10 mouse cellular contexts compared by ENCODE assay signal in genomic region chr1:158214743-158215142, GRCm38 (mm10).
DNase-seq lines count a peak whose midpoint lies in the region; ATAC-seq and TF ChIP-seq lines count a peak whose summit lies in the region.
"Had no signal": no experiment of that assay in that cellular context is flagged by ENCODE, and none has a peak within 500 bp of the region (broad histone marks: within the 10 kb centered on the region; RNA-seq: fewer than 3 reads in every experiment).

No protein-coding gene starts in this region.

- H3K27ac ChIP-seq in lung, postnatal 0 days (ENCODE audit: low read length), result no peak overlapping the region
- H3K27ac ChIP-seq in cerebellum, adult 2 months (ENCODE audit: insufficient read depth, low read length), result no peak overlapping the region
- no peak overlapping the region for H3K27ac ChIP-seq in stomach, postnatal 0 days (replicated peaks)
- H3K27ac ChIP-seq: lung, embryonic 15.5 days had no signal

- no peaks in the 10 kb centered on the region for H3K4me1 ChIP-seq in lung, postnatal 0 days (ENCODE audit: insufficient read depth, low read depth, low read length)
- H3K4me1 ChIP-seq in cerebellum, adult 2 months (ENCODE audit: control insufficient read depth, insufficient read depth, low read length), result no peaks in the 10 kb centered on the region
- no peaks in the 10 kb centered on the region for H3K4me1 ChIP-seq in stomach, postnatal 0 days (replicated peaks; ENCODE audit: control insufficient read depth, insufficient read depth)
- H3K4me1 ChIP-seq: lung, embryonic 15.5 days had no signal

- no peak overlapping the region for H3K4me2 ChIP-seq in lung, postnatal 0 days (replicated peaks; ENCODE audit: low read depth, low read length)
- H3K4me2 ChIP-seq in stomach, postnatal 0 days (replicated peaks; ENCODE audit: low read depth), result no peak overlapping the region
- H3K4me2 ChIP-seq: lung, embryonic 15.5 days had no signal

- no peak for TF ChIP-seq EP300 in lung, postnatal 0 days (IDR thresholded peaks at IDR 0.05)
- TF ChIP-seq EP300 in stomach, postnatal 0 days (optimal IDR thresholded peaks at IDR 0.05), result no peak

- H3K27me3 ChIP-seq in lung, postnatal 0 days (replicated peaks; ENCODE audit: insufficient read depth, low read length), result no peaks in the 10 kb centered on the region
- no peaks in the 10 kb centered on the region for H3K27me3 ChIP-seq in cerebellum, adult 2 months (ENCODE audit: control insufficient read depth, insufficient read depth, low read length)
- no peaks in the 10 kb centered on the region for H3K27me3 ChIP-seq in stomach, postnatal 0 days (ENCODE audit: control insufficient read depth, insufficient read depth, low read length)
- H3K27me3 ChIP-seq: lung, embryonic 15.5 days had no signal

- H3K9me3 ChIP-seq in lung, postnatal 0 days (ENCODE audit: low read length), result no peaks in the 10 kb centered on the region
- H3K9me3 ChIP-seq in stomach, postnatal 0 days (ENCODE audit: control insufficient read depth, low read length), result no peaks in the 10 kb centered on the region
- H3K9me3 ChIP-seq: lung, embryonic 15.5 days had no signal

- no peak overlapping the region for H3K4me3 ChIP-seq in lung, postnatal 0 days (ENCODE audit: low read depth, low read length)
- H3K4me3 ChIP-seq in cerebellum, adult 2 months (replicated peaks; ENCODE audit: insufficient read depth, low read depth, low read length), result no peak overlapping the region
- no peak overlapping the region for H3K4me3 ChIP-seq in stomach, postnatal 0 days (ENCODE audit: low read depth, low read length)
- H3K4me3 ChIP-seq: lung, embryonic 15.5 days had no signal

- H3K36me3 ChIP-seq in lung, postnatal 0 days (ENCODE audit: insufficient read depth, low read length), result no peaks in the 10 kb centered on the region
- no peaks in the 10 kb centered on the region for H3K36me3 ChIP-seq in stomach, postnatal 0 days (ENCODE audit: control insufficient read depth, insufficient read depth, low read length)
- H3K36me3 ChIP-seq: lung, embryonic 15.5 days had no signal

- H3K9ac ChIP-seq in lung, postnatal 0 days (replicated peaks; ENCODE audit: low read depth), result no peak overlapping the region
- no peak overlapping the region for H3K9ac ChIP-seq in stomach, postnatal 0 days (ENCODE audit: low read length)
- H3K9ac ChIP-seq: lung, embryonic 15.5 days had no signal

- 47% methylated on average over 5 of the region's 5 CpGs for WGBS in lung, postnatal 0 days
- 48% methylated on average over 5 of the region's 5 CpGs for WGBS in cerebellum, adult 2 months
- 48% methylated on average over 5 of the region's 5 CpGs for WGBS in stomach, postnatal 0 days

- peak; percentile 31 for TF ChIP-seq CTCF in lung, postnatal 0 days (IDR thresholded peaks at IDR 0.05)
- peak; percentile 47; the same call in 1 of the 2 replicates for TF ChIP-seq CTCF in cerebellum, adult 2 months (IDR thresholded peaks at IDR 0.05; ENCODE audit: borderline replicate concordance, insufficient read depth, low read depth, low read length)
- TF ChIP-seq CTCF in stomach, postnatal 0 days (IDR thresholded peaks at IDR 0.05; ENCODE audit: low read depth), result peak; percentile 50

- ATAC-seq in lung, postnatal 0 days, result no peak
- no peak for ATAC-seq in stomach, postnatal 0 days (ENCODE audit: low FRiP score, low TSS enrichment)
- ATAC-seq: forebrain, embryonic 16.5 days had no signal

- TF ChIP-seq POLR2A in cerebellum, adult 2 months (IDR thresholded peaks at IDR 0.05; ENCODE audit: borderline replicate concordance, insufficient read depth, low read length), result no peak

- DNase-seq in embryo, embryonic 10 days (ENCODE audit: low spot score), result peak; percentile 39
- DNase-seq in embryo, embryonic 11 days, result no peak
- no peak for DNase-seq in lung, postnatal 0 days (ENCODE audit: low spot score)
- DNase-seq in lung, postnatal 25 days (ENCODE audit: low spot score), result no peak
- DNase-seq in cerebellum, adult 2 months, result peak; percentile 15 to 25
- DNase-seq in stomach, postnatal 0 days (ENCODE audit: low spot score), result no peak
- no peak for DNase-seq in heart, adult 9 months (ENCODE audit: low spot score in 2 of 2)
- no peak for DNase-seq in thymus, postnatal 0 days (ENCODE audit: low spot score)

Comparison
In these comparisons a context has a peak if more than half of its experiments do, and no peak if none do; other contexts are left out.
1. DNase-seq: peak in embryo, embryonic 10 days (single experiment) and cerebellum, adult 2 months (2 of 2); none in embryo, embryonic 11 days (single experiment), lung, postnatal 0 days (single experiment), lung, postnatal 25 days (single experiment), stomach, postnatal 0 days (single experiment), heart, adult 9 months (0 of 2) and thymus, postnatal 0 days (single experiment).
2. Peak in every context shown above with its lines, with median percentiles within 50 percentile points of each other: CTCF ChIP-seq.